Mouse (Mus musculus): ENCODE results near the gene Ccnf. TPM values are rescaled to one million over a fixed set of nuclear protein-coding genes. Genes with fewer than 3 reads are reported as not detected.

Gene Ccnf
- polyA plus RNA-seq, 1 experiment from 2014 or later = 30.1 TPM

- H3K36me3 ChIP-seq = no peaks in the 10 kb centered on the region
- ATAC-seq (replicated peaks) = no peak
- H3K9ac ChIP-seq (replicated peaks) = no peak overlapping the region
- no peak overlapping the region for H3K27ac ChIP-seq (replicated peaks)
- 87% methylated on average over 5 of the region's 5 CpGs for WGBS
- H3K4me2 ChIP-seq (replicated peaks) = no peak overlapping the region
- no peak overlapping the region for H3K4me3 ChIP-seq
- no peaks in the 10 kb centered on the region for H3K27me3 ChIP-seq
- H3K9me3 ChIP-seq = no peaks in the 10 kb centered on the region
- no peaks in the 10 kb centered on the region for H3K4me1 ChIP-seq
Observed at GRCm38 (mm10) chr17:24193769-24194168, 57.5 kb downstream of the Ccnf start.

GRCm38 (mm10) chr17:24193268-24193667 lies 58.0 kb downstream of the Ccnf start:
- Histone ChIP-seq H3K9ac (replicated peaks) (no peak overlapping the region), H3K27ac (replicated peaks) (no peak overlapping the region), H3K4me1 (no peaks in the 10 kb centered on the region), H3K27me3 (no peaks in the 10 kb centered on the region), H3K4me2 (replicated peaks) (no peak overlapping the region), H3K4me3 (no peak overlapping the region), H3K9me3 (no peaks in the 10 kb centered on the region), H3K36me3 (no peaks in the 10 kb centered on the region)
- no peak for ATAC-seq (replicated peaks)
- 87% methylated on average over 8 of the region's 8 CpGs for WGBS

GRCm38 (mm10) chr17:24192848-24193247 lies 58.4 kb downstream of the Ccnf start:
- ATAC-seq (replicated peaks) = no peak
- WGBS = 82% methylated on average over 8 of the region's 8 CpGs

DNA sequence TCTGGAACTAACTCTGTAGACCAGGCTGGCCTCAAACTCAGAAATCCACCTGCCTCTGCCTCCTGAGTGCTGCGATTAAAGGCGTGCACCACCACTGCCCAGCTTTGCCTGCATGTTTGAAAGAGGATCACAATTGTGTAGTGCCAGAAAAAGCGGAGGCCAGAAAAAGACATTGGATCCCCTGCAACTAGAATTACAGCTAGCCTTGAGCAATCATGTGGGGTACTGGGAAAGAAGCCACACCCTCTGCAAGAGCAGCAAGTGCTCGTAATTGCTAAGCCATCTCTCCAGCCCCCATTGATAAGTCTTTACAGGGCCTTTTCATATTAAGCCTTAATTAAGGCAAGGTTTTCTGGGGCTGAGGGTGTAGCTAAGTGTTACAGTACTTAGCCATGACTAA lies 59.8 kb downstream of the Ccnf start:
- no peaks in the 10 kb centered on the region for H3K36me3 ChIP-seq
- 63% methylated on average over 4 of the region's 4 CpGs for WGBS
- H3K4me2 ChIP-seq (replicated peaks) = no peak overlapping the region
- no peaks in the 10 kb centered on the region for H3K9me3 ChIP-seq
- no peaks in the 10 kb centered on the region for H3K4me1 ChIP-seq
- no peaks in the 10 kb centered on the region for H3K27me3 ChIP-seq
- no peak overlapping the region for H3K4me3 ChIP-seq
- H3K27ac ChIP-seq (replicated peaks) = no peak overlapping the region
- H3K9ac ChIP-seq (replicated peaks) = no peak overlapping the region
- ATAC-seq (replicated peaks) = no peak

More at GRCm38 (mm10) chr17:24192848-24193247, 58.4 kb downstream of the Ccnf start:
- Histone ChIP-seq H3K9me3 (no peaks in the 10 kb centered on the region), H3K36me3 (no peaks in the 10 kb centered on the region), H3K4me2 (replicated peaks) (no peak overlapping the region), H3K27ac (replicated peaks) (no peak overlapping the region), H3K9ac (replicated peaks) (no peak overlapping the region), H3K4me3 (no peak overlapping the region), H3K27me3 (no peaks in the 10 kb centered on the region), H3K4me1 (no peaks in the 10 kb centered on the region)

GRCm38 (mm10) chr17:24190934-24191333 lies 60.4 kb downstream of the Ccnf start:
- 0 out of 2 replicates have a peak, but pooled peaks cover 2% of the 10 kb centered on the region for H3K36me3 ChIP-seq
- no peak overlapping the region for H3K9ac ChIP-seq (replicated peaks)
- no peak for ATAC-seq (replicated peaks)
- no peak overlapping the region for H3K4me3 ChIP-seq
- H3K27ac ChIP-seq (replicated peaks) = no peak overlapping the region
- no peaks in the 10 kb centered on the region for H3K27me3 ChIP-seq
- 83% methylated on average over 2 of the region's 2 CpGs for WGBS
- no peaks in the 10 kb centered on the region for H3K9me3 ChIP-seq
- H3K4me1 ChIP-seq = no peaks in the 10 kb centered on the region
- H3K4me2 ChIP-seq (replicated peaks) = no peak overlapping the region

- H3K36me3 ChIP-seq = no peaks in the 10 kb centered on the region
- no peak for ATAC-seq (replicated peaks)
- no peaks in the 10 kb centered on the region for H3K27me3 ChIP-seq
- peaks cover 10% of the 10 kb centered on the region for H3K4me1 ChIP-seq
- no peak overlapping the region for H3K4me3 ChIP-seq
- H3K27ac ChIP-seq (replicated peaks) = no peak overlapping the region
- H3K9me3 ChIP-seq = no peaks in the 10 kb centered on the region
- 83% methylated on average over 3 of the region's 3 CpGs for WGBS
- no peak overlapping the region for H3K9ac ChIP-seq (replicated peaks)
- no peak overlapping the region for H3K4me2 ChIP-seq (replicated peaks)
Observed at GRCm38 (mm10) chr17:24174259-24174658, 77.0 kb downstream of the Ccnf start.

DNA sequence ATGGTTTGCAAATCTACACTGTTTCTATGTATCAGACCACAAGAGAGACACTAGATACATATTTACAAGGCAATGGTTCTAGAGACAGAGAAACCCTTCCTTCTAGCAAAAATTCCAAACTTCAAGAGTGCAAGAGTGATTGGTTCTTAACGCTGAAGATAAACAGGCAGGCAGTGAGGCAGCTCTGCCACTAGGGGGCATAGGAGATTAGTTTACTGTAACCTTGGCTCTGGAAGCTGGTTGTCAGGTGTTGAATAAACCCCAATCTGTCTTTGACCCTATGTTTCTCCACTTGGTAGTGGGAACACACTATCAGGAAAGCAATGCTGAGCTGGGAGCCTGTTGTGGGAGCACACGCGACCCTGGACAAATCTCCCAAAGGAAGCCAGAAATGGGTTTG lies 77.9 kb downstream of the Ccnf start:
- H3K9me3 ChIP-seq = no peaks in the 10 kb centered on the region
- no peak overlapping the region for H3K9ac ChIP-seq (replicated peaks)
- peaks cover 13% of the 10 kb centered on the region for H3K4me1 ChIP-seq
- no peak overlapping the region for H3K27ac ChIP-seq (replicated peaks)
- H3K4me2 ChIP-seq (replicated peaks) = no peak overlapping the region
- H3K4me3 ChIP-seq = no peak overlapping the region
- ATAC-seq (replicated peaks) = no peak
- no peaks in the 10 kb centered on the region for H3K36me3 ChIP-seq
- WGBS = 5% methylated on average over 3 of the region's 3 CpGs
- H3K27me3 ChIP-seq = no peaks in the 10 kb centered on the region

Small RNAs within 50 kb of the gene (microRNA-seq; reads per million reads assigned to microRNA genes)
- gene Mir5134 (2.0 reads per million), gene Mir6965 (not detected)

Other genes with a start within 250 kb of the Ccnf start
- gene Prss27, start 213.3 kb downstream of the Ccnf start, polyA plus RNA-seq (2015; fragmentation: Nextera tagmentation; extraction: Ambion mirVana) = 0.23 and 0.24 TPM in 2 replicates
- 89.8 and 92.4 TPM in 2 replicates for gene Kctd5, start 178.0 kb downstream of the Ccnf start, polyA plus RNA-seq (2015; fragmentation: Nextera tagmentation; extraction: Ambion mirVana)
- gene Pdpk1, start 100.6 kb downstream of the Ccnf start, polyA plus RNA-seq (2015; fragmentation: Nextera tagmentation; extraction: Ambion mirVana) = 58.8 and 61.9 TPM in 2 replicates
- 28.7 and 31.5 TPM in 2 replicates for gene Amdhd2, start 87.7 kb downstream of the Ccnf start, polyA plus RNA-seq (2015; fragmentation: Nextera tagmentation; extraction: Ambion mirVana)
- 872 and 917 TPM in 2 replicates for gene Atp6v0c, start 81.8 kb downstream of the Ccnf start, polyA plus RNA-seq (2015; fragmentation: Nextera tagmentation; extraction: Ambion mirVana)
- 18.8 and 19.5 TPM in 2 replicates for gene Tbc1d24, start 45.9 kb downstream of the Ccnf start, polyA plus RNA-seq (2015; fragmentation: Nextera tagmentation; extraction: Ambion mirVana)
- gene Ntn3, start 42.0 kb downstream of the Ccnf start, polyA plus RNA-seq (2015; fragmentation: Nextera tagmentation; extraction: Ambion mirVana) = 4.9 and 5.2 TPM in 2 replicates
- 13.0 and 13.5 TPM in 2 replicates for gene Tedc2, start 30.6 kb downstream of the Ccnf start, polyA plus RNA-seq (2015; fragmentation: Nextera tagmentation; extraction: Ambion mirVana)
- 0.22 TPM in 1 of 2 replicates, not detected in the other for gene Abca17, start 99.6 kb upstream of the Ccnf start, polyA plus RNA-seq (2015; fragmentation: Nextera tagmentation; extraction: Ambion mirVana)
- gene Abca3, start 100.5 kb upstream of the Ccnf start, polyA plus RNA-seq (2015; fragmentation: Nextera tagmentation; extraction: Ambion mirVana) = 21.5 and 21.7 TPM in 2 replicates
- gene Rnps1, start 163.1 kb upstream of the Ccnf start, polyA plus RNA-seq (2015; fragmentation: Nextera tagmentation; extraction: Ambion mirVana) = 360 and 364 TPM in 2 replicates
- 40.7 and 42.8 TPM in 2 replicates for gene Eci1, start 175.2 kb upstream of the Ccnf start, polyA plus RNA-seq (2015; fragmentation: Nextera tagmentation; extraction: Ambion mirVana)
- gene Dnase1l2, start 191.6 kb upstream of the Ccnf start, polyA plus RNA-seq (2015; fragmentation: Nextera tagmentation; extraction: Ambion mirVana) = 5.7 and 6.6 TPM in 2 replicates
- gene E4f1, start 218.8 kb upstream of the Ccnf start, polyA plus RNA-seq (2015; fragmentation: Nextera tagmentation; extraction: Ambion mirVana) = 44.0 and 44.9 TPM in 2 replicates
- 51.0 and 54.0 TPM in 2 replicates for gene Pgp, start 218.9 kb upstream of the Ccnf start, polyA plus RNA-seq (2015; fragmentation: Nextera tagmentation; extraction: Ambion mirVana)
- 0.40 TPM in 1 of 2 replicates, not detected in the other for gene Bricd5, start 222.4 kb upstream of the Ccnf start, polyA plus RNA-seq (2015; fragmentation: Nextera tagmentation; extraction: Ambion mirVana)
- gene Mlst8, start 227.6 kb upstream of the Ccnf start, polyA plus RNA-seq (2015; fragmentation: Nextera tagmentation; extraction: Ambion mirVana) = 35.2 and 36.4 TPM in 2 replicates
- gene Caskin1, start 237.1 kb upstream of the Ccnf start, polyA plus RNA-seq (2015; fragmentation: Nextera tagmentation; extraction: Ambion mirVana) = 25.6 and 26.4 TPM in 2 replicates

Measured in forebrain, embryonic 15.5 days (tissue).